Mouse (Mus musculus) heart, embryonic 14.5 days (tissue): ENCODE data around the gene Pard3. TPM values are rescaled to one million over a fixed set of nuclear protein-coding genes. Genes with fewer than 3 reads are reported as not detected.

Source experiments
- ATAC-seq: fragments of 200-750 bp; cut with Nextera tagmentation; 2 replicates; pipeline ENCODE4 v1.8.0; 2017; ENCODE audit warnings: low read depth, moderate TSS enrichment; ENCODE audit not compliant: insufficient number of reproducible peaks, insufficient read depth, low FRiP score
- H3K27ac ChIP-seq, 2 experiments: fragments of 200-500 bp in 1 of 2; fragments of 300-500 bp in 1 of 2; sonication (generic) in 1 of 2; replicated peaks in 1 of 2; 2 replicates each; pipeline ENCODE4 v1.5.1; 2012 to 2014; ENCODE audit warnings: low read depth in 2 of 2, low read length in 2 of 2, control low read depth in 1 of 2, mild to moderate bottlenecking in 1 of 2, mixed read lengths in 1 of 2; ENCODE audit not compliant: control insufficient read depth in 1 of 2, insufficient read depth in 1 of 2
- H3K27me3 ChIP-seq: fragments of 300-500 bp; sonication (generic); 2 replicates; pipeline ENCODE4 v1.6.1; 2014; ENCODE audit warnings: mild to moderate bottlenecking, low read length, control low read depth; ENCODE audit not compliant: control insufficient read depth, insufficient read depth
- H3K36me3 ChIP-seq: fragments of 300-500 bp; sonication (generic); 2 replicates; pipeline ENCODE4 v1.6.1; 2014; ENCODE audit warnings: mild to moderate bottlenecking, control low read depth, low read length, mixed read lengths; ENCODE audit not compliant: control insufficient read depth, insufficient read depth
- H3K4me1 ChIP-seq, 2 experiments: fragments of 200-500 bp in 1 of 2; fragments of 300-500 bp in 1 of 2; sonication (generic) in 1 of 2; 2 replicates each; pipeline ENCODE4 v1.6.1; 2012 to 2014; ENCODE audit warnings: low read length in 2 of 2, control low read depth in 1 of 2, mixed read lengths in 1 of 2; ENCODE audit not compliant: control insufficient read depth in 2 of 2, insufficient read depth in 2 of 2
- H3K4me2 ChIP-seq: fragments of 300-500 bp; sonication (generic); 2 replicates; pipeline ENCODE4 v1.6.1; 2014; ENCODE audit warnings: mild to moderate bottlenecking, low read length
- H3K4me3 ChIP-seq, 2 experiments: fragments of 200-500 bp in 1 of 2; fragments of 300-500 bp in 1 of 2; sonication (generic) in 1 of 2; 2 replicates each; pipeline ENCODE4 v1.5.1; 2012 to 2014; ENCODE audit warnings: low read length in 2 of 2, mild to moderate bottlenecking in 2 of 2, control low read depth in 1 of 2, low read depth in 1 of 2, moderate library complexity in 1 of 2; ENCODE audit not compliant: control insufficient read depth in 1 of 2, insufficient read depth in 1 of 2
- H3K9ac ChIP-seq: fragments of 300-500 bp; sonication (generic); 2 replicates; pipeline ENCODE4 v1.6.1; 2014; ENCODE audit warnings: mild to moderate bottlenecking, low read length
- H3K9me3 ChIP-seq: fragments of 300-500 bp; sonication (generic); 2 replicates; pipeline ENCODE4 v1.6.1; 2016; ENCODE audit warnings: low read length, control low read depth; ENCODE audit not compliant: control insufficient read depth
- WGBS: fragments of 180-500 bp; shearing (Covaris S2); extraction: QIAGEN DNeasy Blood & Tissue Kit; methylation state at CpG from one replicate; pipeline ENCODE4 v1.1.7; 2014; 5-methylcytosine and 5-hydroxymethylcytosine counted together
- polyA plus RNA-seq: library from polyadenylated mRNA; unstranded; fragments of >200 nt; fragmentation: Nextera tagmentation; extraction: Ambion mirVana; gene quantifications from 2 replicates; pipeline ENCODE4 v1.2.1, GENCODE M21; 2014

The Pard3 gene
- polyA plus RNA-seq, 1 experiment from 2014 or later: 21.2 TPM

- WGBS: 37% methylated on average over 4 of the region's 4 CpGs
- no peaks in the 10 kb centered on the region for H3K27me3 ChIP-seq
- H3K4me3 ChIP-seq: no peak overlapping the region
- no peaks in the 10 kb centered on the region for H3K36me3 ChIP-seq
- no peak overlapping the region for H3K27ac ChIP-seq
- no peak overlapping the region for H3K9ac ChIP-seq
- H3K4me1 ChIP-seq: peaks cover 18 to 50% of the 10 kb centered on the region in 2 experiments
- H3K9me3 ChIP-seq: no peaks in the 10 kb centered on the region
- no peak for ATAC-seq
- H3K4me2 ChIP-seq: no peak overlapping the region
These were observed 87.0 kb downstream of the Pard3 start for GRCm38 (mm10) chr8:127150645-127151044.

GRCm38 (mm10) chr8:127151706-127152105, 88.0 kb downstream of the Pard3 start:
- H3K36me3 ChIP-seq: no peaks in the 10 kb centered on the region
- 58% methylated on average over 3 of the region's 3 CpGs for WGBS
- H3K27me3 ChIP-seq: no peaks in the 10 kb centered on the region
- no peaks in the 10 kb centered on the region for H3K9me3 ChIP-seq
- H3K4me3 ChIP-seq: no peak overlapping the region
- H3K27ac ChIP-seq: no peak overlapping the region
- H3K4me1 ChIP-seq: peaks cover 17 to 47% of the 10 kb centered on the region in 2 experiments
- ATAC-seq: no peak
- H3K9ac ChIP-seq: no peak overlapping the region
- H3K4me2 ChIP-seq: no peak overlapping the region

- no peaks in the 10 kb centered on the region for H3K9me3 ChIP-seq
These were observed 93.4 kb downstream of the Pard3 start for GRCm38 (mm10) chr8:127157087-127157486.

GRCm38 (mm10) chr8:127159421-127159966, 95.8 kb downstream of the Pard3 start:
- Histone ChIP-seq H3K27ac (no peak overlapping the region), H3K9me3 (no peaks in the 10 kb centered on the region), H3K4me2 (no peak overlapping the region), H3K36me3 (no peaks in the 10 kb centered on the region), H3K4me1 (peaks cover 5 to 34% of the 10 kb centered on the region in 2 experiments), H3K4me3 (no peak overlapping the region), H3K9ac (no peak overlapping the region), H3K27me3 (no peaks in the 10 kb centered on the region)
- ATAC-seq: no peak
- 67% methylated on average over 3 of the region's 3 CpGs for WGBS

More at GRCm38 (mm10) chr8:127157087-127157486, 93.4 kb downstream of the Pard3 start:
- no peak for ATAC-seq
- H3K27ac ChIP-seq: peak overlapping the region in 1 of 2 experiments; percentile 53; a peak in 1 of 4 replicates
- H3K9ac ChIP-seq: no peak overlapping the region
- H3K4me2 ChIP-seq: peak overlapping the region; percentile 14
- no peaks in the 10 kb centered on the region for H3K27me3 ChIP-seq
- no peak overlapping the region for H3K4me3 ChIP-seq
- H3K4me1 ChIP-seq: peaks cover 7 to 34% of the 10 kb centered on the region in 2 experiments
- 18% methylated on average over 8 of the region's 8 CpGs for WGBS
- H3K36me3 ChIP-seq: no peaks in the 10 kb centered on the region

- 87% methylated on average over 7 of the region's 7 CpGs for WGBS
- Histone ChIP-seq H3K4me2 (no peak overlapping the region), H3K9ac (no peak overlapping the region), H3K9me3 (no peaks in the 10 kb centered on the region), H3K27me3 (no peaks in the 10 kb centered on the region), H3K4me1 (peaks cover 5 to 23% of the 10 kb centered on the region in 2 experiments), H3K4me3 (no peak overlapping the region), H3K36me3 (no peaks in the 10 kb centered on the region), H3K27ac (no peak overlapping the region)
- ATAC-seq: no peak
These were observed 98.2 kb downstream of the Pard3 start for GRCm38 (mm10) chr8:127161854-127162253.

GRCm38 (mm10) chr8:127162821-127163220, 99.1 kb downstream of the Pard3 start:
- Histone ChIP-seq H3K27me3 (no peaks in the 10 kb centered on the region), H3K4me2 (no peak overlapping the region), H3K9ac (no peak overlapping the region), H3K27ac (no peak overlapping the region), H3K4me1 (peaks cover 1 to 13% of the 10 kb centered on the region in 2 experiments; a peak in 3 of 4 replicates), H3K9me3 (no peaks in the 10 kb centered on the region), H3K4me3 (no peak overlapping the region), H3K36me3 (no peaks in the 10 kb centered on the region)
- 75% methylated on average over 1 of the region's 1 CpGs for WGBS
- no peak for ATAC-seq

- Histone ChIP-seq H3K4me3 (no peak overlapping the region), H3K27me3 (no peaks in the 10 kb centered on the region), H3K9ac (no peak overlapping the region), H3K9me3 (no peaks in the 10 kb centered on the region), H3K4me2 (no peak overlapping the region), H3K4me1 (peaks cover 0 to 6% of the 10 kb centered on the region in 2 experiments; a peak in 3 of 4 replicates), H3K27ac (no peak overlapping the region), H3K36me3 (no peaks in the 10 kb centered on the region)
- WGBS: 92% methylated on average over 12 of the region's 12 CpGs
- no peak for ATAC-seq
These were observed 100.9 kb downstream of the Pard3 start for GRCm38 (mm10) chr8:127164326-127165280.
